Mouse (Mus musculus) heart, postnatal 25 days (tissue): ENCODE measurements around the gene Akap14. TPM values are rescaled to one million over a fixed set of nuclear protein-coding genes. Genes with fewer than 3 reads are reported as not detected.

Experiments
- DNase-seq: peaks from one replicate; pipeline ENCODE4 v3.0.0; 2022; ENCODE audit warnings: low spot score
- intact Hi-C: fragments of 180-260 bp; cut with DNase I; formaldehyde crosslinking; loops from one replicate; pipeline ENCODE4 v1.15.1; 2025
- total RNA-seq, 2 experiments: library from RNA; stranded (reverse); gene quantifications; 2 replicates each; pipeline ENCODE4 v1.2.3; 2021

Akap14 gene
- total RNA-seq, 2 experiments from 2014 or later, result not detected

- peak; percentile 90 for DNase-seq
- intact Hi-C loops, result loop anchor here (2.0 kb wide), 1 partner anchor 16 kb away; the partner anchor contains the start of gene Nkap
These were observed 58.3 kb downstream of the Akap14 start, which contains the start of gene Upf3b for GRCm38 (mm10) chrX:37110193-37110880. Gene Upf3b, minus strand, starts transcription at chrX:37110322.

GRCm38 (mm10) chrX:37109526-37110192, 59.0 kb downstream of the Akap14 start:
- intact Hi-C loops, result loop anchor here (2.0 kb wide), 1 partner anchor 17 kb away; the partner anchor contains the start of gene Nkap
- DNase-seq, result no peak

- intact Hi-C loops, result no loop called here
- DNase-seq, result no peak
These were observed 64.8 kb downstream of the Akap14 start for GRCm38 (mm10) chrX:37103826-37104225.

Other genes with a start within 250 kb of the Akap14 start
- 1 to 10 TPM; 4.6 to 5.4 TPM for gene Sept6, start 177.0 kb downstream of the Akap14 start, total RNA-seq
- gene Sowahd, start 120.0 kb downstream of the Akap14 start, total RNA-seq, result not detected
- 100 to 1,000 TPM; 313 to 327 TPM for gene Rpl39, start 83.4 kb downstream of the Akap14 start, total RNA-seq
- gene Upf3b, start 58.5 kb downstream of the Akap14 start, total RNA-seq, result 1 to 10 TPM; 6.8 to 7.0 TPM
- gene Nkap, start 42.0 kb downstream of the Akap14 start, total RNA-seq, result 10 to 100 TPM in 1 of 2 experiments, 1 to 10 TPM in 1; 8.9 to 10.2 TPM
- 100 to 1,000 TPM; 902 to 919 TPM for gene Ndufa1, start 22.3 kb upstream of the Akap14 start, total RNA-seq
- 1 to 10 TPM; 1.6 to 3.1 TPM for gene Rnf113a1, start 22.4 kb upstream of the Akap14 start, total RNA-seq
- not detected for gene Gm9, start 42.2 kb upstream of the Akap14 start, total RNA-seq
- gene Rhox1, start 53.4 kb upstream of the Akap14 start, total RNA-seq, result not detected
- gene Rhox2a, start 76.1 kb upstream of the Akap14 start, total RNA-seq, result not detected
- not detected for gene Rhox3a, start 81.1 kb upstream of the Akap14 start, total RNA-seq
- gene Rhox4a, start 96.5 kb upstream of the Akap14 start, total RNA-seq, result not detected
- not detected for gene Rhox3a2, start 211.2 kb upstream of the Akap14 start, total RNA-seq
- not detected for gene Rhox4a2, start 222.0 kb upstream of the Akap14 start, total RNA-seq
- gene Rhox2b, start 243.2 kb upstream of the Akap14 start, total RNA-seq, result not detected